Mouse (Mus musculus) skeletal muscle tissue, adult 2 months (tissue): ENCODE data around the gene Spaca9.

Experiments used
- DNase-seq: peaks from one replicate; pipeline ENCODE4 v3.0.0-alpha.2; 2012; ENCODE audit warnings: low read depth, low spot score

The Spaca9 gene

GRCm38 (mm10) chr2:28665818-28666217, 33.7 kb downstream of the Spaca9 start:
- no peak for DNase-seq

GRCm38 (mm10) chr2:28662891-28663290, 36.6 kb downstream of the Spaca9 start:
- DNase-seq, result no peak

- no peak for DNase-seq
These were observed 43.3 kb downstream of the Spaca9 start for GRCm38 (mm10) chr2:28656216-28656615.

DNA sequence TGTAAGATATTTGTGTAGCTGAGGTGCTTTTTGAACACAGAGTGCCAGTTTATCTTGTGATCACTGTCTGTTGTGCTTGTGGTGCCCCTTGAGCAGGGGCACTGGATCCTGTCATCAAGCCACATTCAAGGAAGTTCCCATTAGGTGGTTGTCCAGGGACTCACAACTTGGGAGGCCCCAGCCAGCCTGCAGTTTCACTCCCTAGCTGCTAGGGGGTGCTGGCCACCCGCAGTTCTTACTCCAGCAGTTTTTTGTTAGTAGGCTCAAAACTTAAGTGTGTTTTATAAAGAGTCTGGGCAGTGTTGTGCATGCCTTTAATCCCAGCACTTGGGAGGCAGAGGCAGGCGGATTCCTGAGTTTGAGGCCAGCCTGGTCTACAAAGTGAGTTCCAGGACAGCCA, 45.2 kb downstream of the Spaca9 start:
- no peak for DNase-seq

GRCm38 (mm10) chr2:28653351-28653750, 46.2 kb downstream of the Spaca9 start:
- no peak for DNase-seq

DNA sequence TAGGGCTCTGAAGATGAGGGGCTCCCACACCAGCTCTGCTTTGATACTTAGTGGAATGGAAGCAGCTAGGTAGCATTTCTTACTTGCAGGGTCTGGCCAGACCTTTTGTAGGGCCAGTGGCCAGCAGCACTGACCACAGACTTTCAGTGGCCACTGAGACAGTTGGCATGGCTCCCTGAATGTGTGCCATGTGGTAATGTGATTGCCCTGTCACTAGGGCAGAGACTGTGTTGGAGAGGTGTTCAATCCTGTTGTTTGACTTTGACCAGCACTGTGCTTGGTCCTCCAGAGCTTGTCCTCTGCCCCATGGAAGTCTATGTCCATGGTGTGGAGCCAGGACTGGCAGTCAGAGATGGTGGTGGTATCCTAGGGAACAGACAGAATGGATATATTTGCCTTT, 49.0 kb downstream of the Spaca9 start:
- no peak for DNase-seq

DNA sequence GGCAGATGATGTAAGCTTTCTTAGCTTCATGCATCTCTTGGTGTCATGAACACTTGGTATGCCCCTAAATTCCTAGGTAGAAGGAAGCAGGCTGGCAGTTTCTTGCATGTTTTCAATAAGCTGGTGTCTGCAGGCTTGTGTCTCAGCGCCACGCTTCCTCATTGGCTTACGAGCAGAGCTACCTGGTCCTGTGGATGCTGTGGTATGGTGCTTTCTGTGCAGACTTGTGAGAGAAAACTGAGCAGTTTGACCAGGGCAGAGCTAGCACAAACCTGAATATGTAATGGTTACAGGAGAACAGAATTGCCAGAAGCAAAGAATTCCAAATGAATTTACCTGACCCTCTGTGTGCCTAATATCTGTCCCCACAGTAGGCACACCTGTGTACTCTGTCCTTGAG, 56.4 kb downstream of the Spaca9 start:
- DNase-seq, result no peak
